Mouse (Mus musculus): Measurements from ENCODE around the gene Vps45. TPM values are rescaled to one million over a fixed set of nuclear protein-coding genes. Genes with fewer than 3 reads are reported as not detected.
"Not testable (repeated sequence)": the region's sequence is repeated elsewhere in the genome, so short reads cannot be mapped to it uniquely, and the experiment has no call there.

Vps45 gene
- polyA plus RNA-seq, 1 experiment, result 20.1 TPM

DNA sequence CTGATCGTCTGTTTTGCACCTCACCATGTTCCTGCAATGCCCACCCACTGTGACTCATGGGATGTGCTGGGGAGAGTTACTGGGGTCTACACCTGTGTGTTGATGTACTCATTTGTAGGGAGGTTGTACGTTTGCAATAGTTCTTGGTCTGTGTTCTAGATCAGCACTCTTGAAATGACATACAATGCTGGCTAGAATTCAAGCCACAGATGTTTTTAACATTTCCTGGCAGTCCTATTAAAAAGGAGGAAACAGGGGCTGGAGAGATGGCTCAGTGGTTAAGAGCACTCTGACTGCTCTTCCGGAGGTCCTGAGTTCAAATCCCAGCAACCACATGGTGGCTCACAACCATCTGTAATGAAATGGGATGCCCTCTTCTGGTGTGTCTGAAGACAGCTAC, 104.7 kb downstream of the Vps45 start:
- Histone ChIP-seq H3K4me3 (replicated peaks; ENCODE audit: control insufficient read depth, low read depth, low read length) (no peak overlapping the region), H3K27ac (ENCODE audit: control insufficient read depth, insufficient read depth, low read depth, low read length, poor library complexity) (no peak overlapping the region), H3K4me1 (ENCODE audit: control insufficient read depth, insufficient read depth, low read length) (no peaks in the 10 kb centered on the region; the same call in 1 of the 2 replicates)
- 43% methylated on average over 3 of the region's 3 CpGs for WGBS
- TF ChIP-seq POLR2A (IDR thresholded peaks at IDR 0.05; ENCODE audit: borderline replicate concordance, control insufficient read depth, low read depth, low read length) (no peak), CTCF (IDR thresholded peaks at IDR 0.05; ENCODE audit: control insufficient read depth, insufficient read depth, low read length) (no peak)

DNA sequence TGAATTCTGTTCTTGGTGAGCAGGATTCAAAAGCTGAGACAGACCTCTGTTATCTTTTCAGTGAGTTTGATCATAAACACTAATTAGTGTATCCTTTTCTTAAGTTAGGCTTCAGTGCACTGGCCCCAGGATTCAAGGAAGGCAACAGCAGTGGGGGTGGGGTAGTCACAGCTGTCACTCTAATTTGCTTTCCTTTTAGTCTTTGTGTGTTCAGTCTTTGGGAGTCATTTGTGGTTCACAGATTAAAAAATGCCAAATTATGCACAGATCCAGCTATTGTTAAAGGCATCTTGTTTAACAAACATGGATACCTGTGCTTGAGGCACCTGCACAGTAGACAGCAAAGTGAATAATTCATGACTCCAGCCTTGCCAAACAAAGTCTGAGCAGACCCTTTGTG, 105.2 kb downstream of the Vps45 start:
- Histone ChIP-seq H3K27ac (ENCODE audit: control insufficient read depth, insufficient read depth, low read depth, low read length, poor library complexity) (no peak overlapping the region), H3K4me3 (replicated peaks; ENCODE audit: control insufficient read depth, low read depth, low read length) (no peak overlapping the region), H3K4me1 (ENCODE audit: control insufficient read depth, insufficient read depth, low read length) (no peaks in the 10 kb centered on the region; the same call in 1 of the 2 replicates)
- TF ChIP-seq POLR2A (IDR thresholded peaks at IDR 0.05; ENCODE audit: borderline replicate concordance, control insufficient read depth, low read depth, low read length) (no peak), CTCF (IDR thresholded peaks at IDR 0.05; ENCODE audit: control insufficient read depth, insufficient read depth, low read length) (no peak)

GRCm38 (mm10) chr3:95951566-95951965, 106.7 kb downstream of the Vps45 start:
- not testable (repeated sequence) for H3K4me1 ChIP-seq (ENCODE audit: control insufficient read depth, insufficient read depth, low read length)
- WGBS, result 54% methylated on average over 12 of the region's 12 CpGs
- peak overlapping the region; percentile 97 for H3K27ac ChIP-seq (ENCODE audit: control insufficient read depth, insufficient read depth, low read depth, low read length, poor library complexity)
- peak overlapping the region; percentile 93 for H3K4me3 ChIP-seq (replicated peaks; ENCODE audit: control insufficient read depth, low read depth, low read length)

GRCm38 (mm10) chr3:95950763-95951551, 107.3 kb downstream of the Vps45 start:
- Histone ChIP-seq H3K4me3 (replicated peaks; ENCODE audit: control insufficient read depth, low read depth, low read length) (peak overlapping the region; percentile 93), H3K4me1 (ENCODE audit: control insufficient read depth, insufficient read depth, low read length) (no peaks in the 10 kb centered on the region; the same call in 1 of the 2 replicates), H3K27ac (ENCODE audit: control insufficient read depth, insufficient read depth, low read depth, low read length, poor library complexity) (peak overlapping the region; percentile 97)
- under 1% methylated on average over 49 of the region's 49 CpGs for WGBS
- no peak for TF ChIP-seq CTCF (IDR thresholded peaks at IDR 0.05; ENCODE audit: control insufficient read depth, insufficient read depth, low read length)
- peak; percentile 78 for TF ChIP-seq POLR2A (IDR thresholded peaks at IDR 0.05; ENCODE audit: borderline replicate concordance, control insufficient read depth, low read depth, low read length)

Other genes starting within 250 kb of the Vps45 start
- gene Rprd2, start 239.6 kb downstream of the Vps45 start, polyA plus RNA-seq (2011; ENCODE audit: insufficient read depth, insufficient read length, low replicate concordance, missing spikeins), result 5.7 and 16.4 TPM in 2 replicates
- 49.5 and 55.4 TPM in 2 replicates for gene Prpf3, start 202.6 kb downstream of the Vps45 start, polyA plus RNA-seq (2011; ENCODE audit: insufficient read depth, insufficient read length, low replicate concordance, missing spikeins)
- gene Mrps21, start 186.9 kb downstream of the Vps45 start, polyA plus RNA-seq (2011; ENCODE audit: insufficient read depth, insufficient read length, low replicate concordance, missing spikeins), result 80.5 and 81.0 TPM in 2 replicates
- gene Ciart, start 176.2 kb downstream of the Vps45 start, polyA plus RNA-seq (2011; ENCODE audit: insufficient read depth, insufficient read length, low replicate concordance, missing spikeins), result 2.5 and 8.7 TPM in 2 replicates
- 4.6 and 18.9 TPM in 2 replicates for gene BC028528, start 166.5 kb downstream of the Vps45 start, polyA plus RNA-seq (2011; ENCODE audit: insufficient read depth, insufficient read length, low replicate concordance, missing spikeins)
- gene Aph1a, start 164.5 kb downstream of the Vps45 start, polyA plus RNA-seq (2011; ENCODE audit: insufficient read depth, insufficient read length, low replicate concordance, missing spikeins), result 20.4 and 38.4 TPM in 2 replicates
- not detected in 2 replicates for gene Car14, start 153.8 kb downstream of the Vps45 start, polyA plus RNA-seq (2011; ENCODE audit: insufficient read depth, insufficient read length, low replicate concordance, missing spikeins)
- 275 and 382 TPM in 2 replicates for gene Anp32e, start 129.2 kb downstream of the Vps45 start, polyA plus RNA-seq (2011; ENCODE audit: insufficient read depth, insufficient read length, low replicate concordance, missing spikeins)
- 36.1 and 59.2 TPM in 2 replicates for gene Plekho1, start 62.5 kb downstream of the Vps45 start, polyA plus RNA-seq (2011; ENCODE audit: insufficient read depth, insufficient read length, low replicate concordance, missing spikeins)
- 14.6 and 22.2 TPM in 2 replicates for gene Otud7b, start 46.1 kb upstream of the Vps45 start, polyA plus RNA-seq (2011; ENCODE audit: insufficient read depth, insufficient read length, low replicate concordance, missing spikeins)
- 6.3 and 10.1 TPM in 2 replicates for gene Mtmr11, start 103.5 kb upstream of the Vps45 start, polyA plus RNA-seq (2011; ENCODE audit: insufficient read depth, insufficient read length, low replicate concordance, missing spikeins)
- 14.9 and 25.7 TPM in 2 replicates for gene Sf3b4, start 113.9 kb upstream of the Vps45 start, polyA plus RNA-seq (2011; ENCODE audit: insufficient read depth, insufficient read length, low replicate concordance, missing spikeins)
- 5.7 and 6.2 TPM in 2 replicates for gene Sv2a, start 122.7 kb upstream of the Vps45 start, polyA plus RNA-seq (2011; ENCODE audit: insufficient read depth, insufficient read length, low replicate concordance, missing spikeins)
- gene Bola1, start 161.2 kb upstream of the Vps45 start, polyA plus RNA-seq (2011; ENCODE audit: insufficient read depth, insufficient read length, low replicate concordance, missing spikeins), result 11.5 and 12.7 TPM in 2 replicates
- 26.5 TPM in 1 of 2 replicates, not detected in the other for gene Hist2h2ab, start 161.4 kb upstream of the Vps45 start, polyA plus RNA-seq (2011; ENCODE audit: insufficient read depth, insufficient read length, low replicate concordance, missing spikeins)
- 7.5 and 25.1 TPM in 2 replicates for gene Hist2h2ac, start 162.4 kb upstream of the Vps45 start, polyA plus RNA-seq (2011; ENCODE audit: insufficient read depth, insufficient read length, low replicate concordance, missing spikeins)
- 8.6 and 9.4 TPM in 2 replicates for gene Hist2h2be, start 162.7 kb upstream of the Vps45 start, polyA plus RNA-seq (2011; ENCODE audit: insufficient read depth, insufficient read length, low replicate concordance, missing spikeins)
- 50.6 and 79.9 TPM in 2 replicates for gene Hist2h3c2, start 180.7 kb upstream of the Vps45 start, polyA plus RNA-seq (2011; ENCODE audit: insufficient read depth, insufficient read length, low replicate concordance, missing spikeins)
- 80.4 and 139 TPM in 2 replicates for gene Hist2h2aa2, start 181.8 kb upstream of the Vps45 start, polyA plus RNA-seq (2011; ENCODE audit: insufficient read depth, insufficient read length, low replicate concordance, missing spikeins)
- 4.5 TPM in 1 of 2 replicates, not detected in the other for gene Hist2h2aa1, start 187.0 kb upstream of the Vps45 start, polyA plus RNA-seq (2011; ENCODE audit: insufficient read depth, insufficient read length, low replicate concordance, missing spikeins)
- not detected in 2 replicates for gene Hist2h3c1, start 188.2 kb upstream of the Vps45 start, polyA plus RNA-seq (2011; ENCODE audit: insufficient read depth, insufficient read length, low replicate concordance, missing spikeins)
- 25.3 and 31.8 TPM in 2 replicates for gene Hist2h4, start 204.8 kb upstream of the Vps45 start, polyA plus RNA-seq (2011; ENCODE audit: insufficient read depth, insufficient read length, low replicate concordance, missing spikeins)
- 20.8 and 28.9 TPM in 2 replicates for gene Hist2h3b, start 210.2 kb upstream of the Vps45 start, polyA plus RNA-seq (2011; ENCODE audit: insufficient read depth, insufficient read length, low replicate concordance, missing spikeins)
- 71.9 and 132 TPM in 2 replicates for gene Hist2h2bb, start 211.3 kb upstream of the Vps45 start, polyA plus RNA-seq (2011; ENCODE audit: insufficient read depth, insufficient read length, low replicate concordance, missing spikeins)
- 2.2 and 6.2 TPM in 2 replicates for gene Fcgr1, start 235.5 kb upstream of the Vps45 start, polyA plus RNA-seq (2011; ENCODE audit: insufficient read depth, insufficient read length, low replicate concordance, missing spikeins)

Measured in bone marrow, adult 2 months (tissue).